Mouse (Mus musculus) liver, postnatal 0 days (tissue): ENCODE results near the gene Gm17359.

Source experiments
- CTCF ChIP-seq: sonication (generic); IDR thresholded peaks from 2 replicates; pipeline ENCODE4 v1.5.1; 2016; ENCODE audit warnings: antibody characterized with exemption, low read depth
- EP300 ChIP-seq: IDR thresholded peaks from 2 replicates; pipeline ENCODE4 v1.6.1; 2016; ENCODE audit warnings: antibody characterized with exemption, low read depth, mild to moderate bottlenecking

DNA sequence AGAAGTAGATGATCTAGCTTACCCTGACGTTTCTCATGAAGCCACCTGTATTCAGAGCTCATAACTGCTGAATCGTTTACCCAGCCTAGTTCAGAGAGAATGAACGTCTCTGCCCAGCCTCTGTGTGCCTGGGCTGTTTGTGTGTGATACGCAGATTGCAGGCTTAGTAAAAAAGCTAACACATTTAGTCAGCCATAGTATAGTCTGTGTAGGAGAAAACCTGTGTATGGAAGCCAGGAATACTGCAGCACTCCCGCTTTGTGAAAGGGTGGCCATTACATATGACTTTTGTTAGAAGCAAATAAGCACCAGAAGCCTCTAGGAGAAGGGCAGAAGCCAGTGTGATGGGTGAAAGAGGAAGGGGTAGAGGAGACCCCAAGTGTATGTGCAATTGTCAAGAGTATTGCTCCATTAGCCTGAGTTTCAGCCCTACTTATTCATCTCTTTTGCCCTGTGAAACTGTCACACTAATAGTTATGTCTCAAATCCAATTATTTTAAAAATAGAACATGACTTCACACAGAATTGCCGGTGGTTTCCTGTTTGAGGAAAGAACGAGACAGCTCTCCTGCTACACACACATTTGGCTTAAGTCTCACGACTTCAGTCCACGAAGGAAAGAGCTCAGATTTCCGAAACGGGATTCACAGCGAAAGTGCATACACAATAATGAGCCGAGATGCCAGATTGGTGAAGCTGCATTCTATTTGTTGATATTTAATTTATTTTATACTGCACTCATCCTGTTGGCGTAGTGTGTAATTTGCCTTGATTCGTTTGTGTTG is 24.0 kb downstream of the Gm17359 start:
- TF ChIP-seq CTCF (no peak), EP300 (no peak)
